Mouse (Mus musculus): ENCODE results near the gene Mapre1.
A peak's percentile ranks its signal among the peaks of the same experiment; 100 is the strongest.
"Not testable (repeated sequence)": the region's sequence is repeated elsewhere in the genome, so short reads cannot be mapped to it uniquely, and the experiment has no call there.

- not testable (repeated sequence) for TF ChIP-seq CTCF (IDR thresholded peaks at IDR 0.05; ENCODE audit: low read depth)
- TF ChIP-seq EP300 (IDR thresholded peaks at IDR 0.05; ENCODE audit: low read depth) = peak; percentile 52; the same call in 1 of the 2 replicates
Observed at GRCm38 (mm10) chr2:153717861-153718260, 23.2 kb upstream of the Mapre1 start.

All from liver, embryonic 14.5 days (tissue).